Mouse (Mus musculus) lung, adult 2 months (tissue): ENCODE data around the gene Adcy9.

ENCODE experiments used
- CTCF ChIP-seq: fragments of 200-500 bp; IDR thresholded peaks from 2 replicates; pipeline ENCODE4 v1.5.1; 2011; ENCODE audit warnings: mild to moderate bottlenecking, low read length, control low read depth; ENCODE audit not compliant: insufficient read depth
- POLR2A ChIP-seq: fragments of 200-500 bp; IDR thresholded peaks from 2 replicates; pipeline ENCODE4 v1.6.1; 2011; ENCODE audit warnings: low read depth, mild to moderate bottlenecking, control low read depth, low read length, borderline replicate concordance; ENCODE audit errors: extremely low read depth

DNA sequence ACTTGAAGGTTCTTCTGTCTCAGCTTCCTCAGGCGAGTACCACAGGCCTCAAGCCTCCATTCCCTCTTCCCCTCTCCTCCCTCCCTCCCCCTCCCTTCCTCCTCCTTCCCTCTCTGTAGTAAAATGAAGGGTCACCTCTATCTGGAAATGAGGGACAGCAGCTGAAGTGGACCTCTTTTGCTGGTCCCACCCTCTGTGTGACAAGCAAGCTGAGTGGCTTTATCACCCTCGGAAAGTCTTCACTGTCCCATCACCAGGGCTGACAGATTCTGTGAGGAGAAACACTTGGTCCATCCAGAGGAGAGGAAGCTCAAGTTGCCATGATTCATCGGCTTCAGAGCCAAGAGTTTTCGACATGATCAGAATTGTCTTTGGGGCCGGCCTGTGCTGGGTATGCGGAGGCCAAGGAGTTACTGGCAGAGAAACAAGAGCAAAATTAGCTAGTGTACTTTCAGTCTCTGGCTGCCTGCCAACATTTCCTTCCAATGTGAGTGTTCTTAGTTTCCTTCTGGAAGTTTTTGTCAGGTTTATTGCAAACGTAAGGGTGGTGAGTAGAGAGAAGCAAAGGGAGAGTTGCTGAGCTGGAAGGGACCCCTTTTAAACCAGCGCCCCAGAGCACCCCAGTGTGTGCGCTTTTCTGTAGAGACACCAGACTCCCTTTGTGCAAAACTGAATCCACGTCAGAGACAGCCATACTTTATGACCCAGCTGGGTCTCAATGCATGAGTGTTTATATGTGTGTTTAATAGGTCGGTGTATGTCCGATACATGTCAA, 146.4 kb downstream of the Adcy9 start:
- TF ChIP-seq POLR2A: no peak
- TF ChIP-seq CTCF: no peak
